Mouse (Mus musculus): ENCODE data around the gene Kcna5. TPM values are rescaled to one million over a fixed set of nuclear protein-coding genes. Genes with fewer than 3 reads are reported as not detected.

The Kcna5 gene
- polyA plus RNA-seq, 1 experiment from 2014 or later = 1.3 TPM

GRCm38 (mm10) chr6:126483264-126483867 is 51.8 kb downstream of the Kcna5 start:
- peak; percentile 23 for DNase-seq (ENCODE audit: low spot score)
- H3K27ac ChIP-seq = no peak overlapping the region
- no peak overlapping the region for H3K4me3 ChIP-seq
- H3K27me3 ChIP-seq (ENCODE audit: low read depth, poor library complexity, severe bottlenecking) = no peaks in the 10 kb centered on the region
- 57% methylated on average over 11 of the region's 11 CpGs for WGBS
- H3K9me3 ChIP-seq (replicated peaks) = no peaks in the 10 kb centered on the region
- peaks cover 21% of the 10 kb centered on the region for H3K4me1 ChIP-seq
- no peaks in the 10 kb centered on the region for H3K36me3 ChIP-seq

Other genes starting within 250 kb of the Kcna5 start
- gene Kcna1, start 111.0 kb upstream of the Kcna5 start, polyA plus RNA-seq (2016; fragmentation: Nextera tagmentation; extraction: Ambion mirVana) = 0.30 and 0.99 TPM in 2 replicates
- gene Kcna6, start 205.3 kb upstream of the Kcna5 start, polyA plus RNA-seq (2016; fragmentation: Nextera tagmentation; extraction: Ambion mirVana) = 4.3 and 6.8 TPM in 2 replicates

Measured in limb, embryonic 10.5 days (tissue).